Mouse (Mus musculus) kidney, adult 18-20 months (tissue): ENCODE results near the gene Gngt2.
"Not testable (repeated sequence)": the region's sequence is repeated elsewhere in the genome, so short reads cannot be mapped to it uniquely, and the experiment has no call there.

Source experiments
- DNase-seq: peaks from one replicate; pipeline ENCODE4 v3.0.0; 2021

Gene Gngt2

DNA sequence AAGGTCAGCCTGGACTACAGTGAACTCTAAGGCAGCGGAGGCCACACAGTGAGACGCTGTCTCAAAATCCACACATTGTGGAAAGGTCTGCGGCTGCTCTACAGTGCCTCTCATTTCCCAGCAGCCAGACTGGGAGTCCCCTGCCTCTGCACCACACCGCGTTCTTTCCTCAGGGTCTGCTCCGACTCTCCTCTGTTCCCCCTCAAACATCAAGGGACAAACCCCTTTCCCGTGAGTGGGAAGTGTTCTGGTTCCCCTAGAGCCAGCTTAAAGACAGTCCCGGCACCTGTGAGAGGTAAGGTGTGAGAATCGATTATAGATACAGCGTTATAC, 4.4 kb downstream of the Gngt2 start:
- no peak for DNase-seq

GRCm38 (mm10) chr11:95842074-95842681, 5.2 kb downstream of the Gngt2 start, which contains the start of gene Abi3:
Gene Abi3 (minus strand): TSS chr11:95842476.
- DNase-seq, result peak; percentile 60

- DNase-seq, result no peak
These were observed 5.9 kb downstream of the Gngt2 start for GRCm38 (mm10) chr11:95842953-95843352.

DNA sequence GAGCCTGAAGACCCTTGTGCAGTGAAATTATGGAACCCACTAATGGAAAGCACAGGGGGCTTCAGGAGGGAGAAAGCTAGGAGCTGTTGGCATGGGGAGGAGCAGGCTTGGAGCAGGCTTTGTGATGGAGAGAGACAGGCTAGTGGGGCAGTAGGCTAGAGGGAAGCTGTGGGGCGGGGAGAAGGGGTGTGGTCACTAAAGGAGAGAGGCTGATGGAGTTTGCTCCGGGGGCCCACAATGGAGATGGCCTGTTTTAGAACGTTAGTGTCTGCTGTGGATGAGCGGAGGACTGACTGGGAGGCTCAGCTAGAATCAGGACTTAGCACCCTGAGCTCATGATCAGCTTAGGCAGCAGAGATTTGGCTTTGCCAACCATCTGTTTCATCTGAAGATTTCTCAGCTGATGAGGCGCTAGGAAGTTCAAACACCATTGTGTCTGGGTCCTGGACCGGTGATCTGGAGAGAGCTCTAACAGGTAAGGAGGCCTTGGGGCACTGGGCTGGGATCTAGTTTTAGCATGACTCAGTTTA, 6.5 kb downstream of the Gngt2 start:
- DNase-seq, result no peak

DNA sequence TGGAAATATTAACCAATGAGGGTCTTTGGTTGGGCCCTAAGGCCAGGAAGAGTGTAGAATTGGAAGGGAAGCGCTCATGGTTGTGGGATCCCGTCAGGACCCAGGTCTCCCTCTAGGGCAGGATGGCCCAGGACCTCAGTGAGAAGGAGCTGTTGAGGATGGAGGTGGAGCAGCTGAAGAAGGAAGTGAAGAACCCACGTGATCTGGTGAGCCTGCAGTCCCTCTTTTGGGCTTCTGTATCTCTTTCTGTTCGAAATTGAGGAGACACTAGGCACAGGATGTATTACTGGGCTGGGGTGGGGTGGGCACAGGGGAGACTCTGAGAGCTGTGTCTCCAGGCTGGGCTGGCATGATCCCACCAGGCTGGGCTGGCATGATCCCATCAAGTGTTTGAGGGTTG, 7.9 kb downstream of the Gngt2 start:
- DNase-seq, result no peak

DNA sequence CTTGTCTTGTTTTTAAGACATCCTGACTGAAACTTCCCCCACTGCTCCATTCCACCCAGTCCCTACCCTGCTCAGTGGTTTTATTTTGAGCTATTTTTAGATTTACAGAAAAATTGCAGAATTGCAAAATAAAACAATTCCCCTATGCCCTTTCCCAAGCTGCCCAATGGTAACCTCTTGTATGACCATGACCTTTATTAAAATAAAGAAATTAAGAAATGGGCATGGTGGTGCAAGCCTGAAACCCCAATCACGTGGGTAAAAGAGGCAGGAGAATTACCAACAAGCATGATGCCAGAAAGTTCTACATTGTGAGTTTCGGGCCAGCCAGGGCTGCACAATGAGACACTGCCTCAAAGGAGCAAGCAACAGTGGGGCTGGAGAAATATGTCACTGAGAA, 13.9 kb downstream of the Gngt2 start:
- DNase-seq, result no peak

DNA sequence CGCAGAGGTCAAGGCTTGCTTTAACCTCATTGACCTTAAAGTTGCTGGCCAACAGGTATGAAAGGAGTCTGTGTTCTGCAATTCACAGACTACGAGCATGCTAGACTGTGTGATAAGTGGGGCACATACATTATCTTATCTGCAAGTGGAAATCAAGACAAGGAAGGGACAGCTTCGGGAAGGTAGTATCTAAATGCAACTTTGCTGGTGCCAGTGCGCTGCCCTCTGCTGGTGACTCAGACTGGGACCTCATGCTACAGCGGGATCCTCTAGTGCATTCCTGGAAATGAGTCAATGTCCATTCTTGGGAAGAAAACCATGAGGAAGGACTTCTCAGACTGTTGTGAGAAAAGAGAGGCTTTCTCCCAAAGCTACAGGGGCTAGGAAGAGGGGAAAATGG, 16.7 kb downstream of the Gngt2 start:
- DNase-seq, result peak; percentile 81

DNA sequence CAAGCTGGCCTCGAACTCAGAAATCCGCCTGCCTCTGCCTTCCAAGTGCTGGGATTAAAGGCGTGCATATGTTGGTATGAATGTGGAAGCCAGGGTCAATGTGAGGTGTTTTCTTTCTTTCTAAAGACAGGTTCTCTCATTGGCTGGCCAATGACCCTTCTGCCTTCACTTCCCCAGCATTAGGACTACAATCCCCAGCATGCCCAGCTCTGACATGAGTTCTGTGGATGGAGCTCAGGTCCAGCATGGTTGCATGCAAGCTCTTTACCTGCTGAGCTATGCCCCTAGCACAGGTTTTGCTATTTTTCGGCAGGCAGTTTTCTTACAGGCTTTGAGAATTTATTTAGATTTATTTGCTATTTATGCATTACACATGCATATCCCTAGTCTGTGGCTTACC, 20.3 kb downstream of the Gngt2 start:
- no peak for DNase-seq

DNA sequence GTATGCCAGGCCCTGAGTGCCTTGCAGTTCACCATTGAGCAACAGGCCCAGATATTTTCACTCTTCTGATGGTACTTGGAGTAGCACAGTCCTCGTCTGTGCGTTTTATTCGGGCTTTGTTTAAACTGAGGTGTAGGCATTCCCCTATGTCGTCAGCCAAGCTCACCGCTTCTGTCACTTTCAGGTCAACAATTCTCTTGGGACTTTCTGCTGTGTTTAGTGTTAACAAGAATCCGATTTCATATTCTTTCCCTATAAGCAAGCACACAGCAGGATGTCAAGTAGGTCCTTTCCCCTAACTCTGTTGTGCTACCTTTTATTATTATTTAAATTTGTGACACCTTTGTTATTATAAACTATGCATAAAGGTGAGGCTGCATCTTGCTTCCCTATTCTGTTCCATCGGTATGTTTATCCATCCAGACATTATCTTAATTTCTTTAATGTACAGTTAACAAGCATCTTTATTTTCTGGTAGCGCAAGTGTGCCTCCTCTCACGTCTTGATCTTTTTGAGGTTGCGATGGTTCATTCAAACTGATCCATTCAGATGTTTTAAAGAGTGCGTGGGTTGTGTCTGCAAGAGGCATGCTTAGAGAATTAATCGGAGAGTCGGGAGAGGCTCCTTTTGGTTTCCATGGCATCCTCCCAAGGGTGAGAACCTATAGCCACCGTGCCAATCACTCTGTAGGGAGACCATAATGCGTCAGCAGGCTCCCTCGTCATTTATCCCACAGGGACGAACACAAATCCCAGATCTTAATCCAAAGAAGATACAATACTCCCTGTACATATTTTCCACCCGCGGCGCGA, 20.9 kb downstream of the Gngt2 start:
- DNase-seq, result no peak

DNA sequence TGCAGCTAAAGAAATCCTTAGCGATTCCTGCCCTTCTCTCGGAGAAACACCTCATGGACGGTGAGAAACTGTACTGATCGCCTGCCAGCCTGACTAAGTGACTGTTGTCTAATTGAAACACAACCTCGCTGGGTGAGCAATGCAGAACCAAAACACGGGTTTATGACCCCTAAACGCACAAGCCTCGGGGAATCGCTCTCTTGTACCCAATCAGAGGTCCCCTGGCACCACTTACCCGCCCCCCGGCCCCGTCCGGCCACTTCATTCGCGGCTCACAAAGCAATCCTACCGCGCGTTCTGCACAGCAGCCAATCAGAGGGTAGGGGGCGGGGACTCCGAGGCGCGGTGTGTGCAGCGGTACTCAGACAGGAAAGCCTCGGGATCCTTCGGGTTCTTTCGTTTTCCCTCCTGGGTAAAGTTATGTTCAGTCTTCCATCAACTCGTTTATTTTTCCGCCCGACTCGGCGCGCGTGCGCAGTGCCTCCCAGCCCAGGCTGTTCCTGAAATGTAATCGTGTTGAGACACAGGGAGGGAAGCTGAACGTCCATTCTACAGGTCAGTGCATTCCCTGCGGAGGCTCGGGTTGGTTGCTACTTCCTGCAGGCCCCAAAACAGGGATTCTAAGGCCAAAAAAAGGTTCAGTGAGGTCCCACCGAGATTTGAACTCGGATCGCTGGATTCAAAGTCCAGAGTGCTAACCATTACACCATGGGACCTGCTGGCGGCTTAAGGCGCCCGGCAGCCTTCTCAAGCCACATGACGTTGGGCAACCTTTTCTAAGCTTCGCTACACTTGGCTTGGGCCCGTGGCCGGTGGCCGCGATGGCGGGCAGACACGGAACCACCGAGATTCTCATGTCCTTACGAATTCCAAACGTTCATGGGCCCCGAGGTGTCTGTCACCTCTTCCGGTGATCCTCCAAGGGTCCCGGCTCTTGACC, 21.8 kb downstream of the Gngt2 start:
- DNase-seq, result peak; percentile 98

DNA sequence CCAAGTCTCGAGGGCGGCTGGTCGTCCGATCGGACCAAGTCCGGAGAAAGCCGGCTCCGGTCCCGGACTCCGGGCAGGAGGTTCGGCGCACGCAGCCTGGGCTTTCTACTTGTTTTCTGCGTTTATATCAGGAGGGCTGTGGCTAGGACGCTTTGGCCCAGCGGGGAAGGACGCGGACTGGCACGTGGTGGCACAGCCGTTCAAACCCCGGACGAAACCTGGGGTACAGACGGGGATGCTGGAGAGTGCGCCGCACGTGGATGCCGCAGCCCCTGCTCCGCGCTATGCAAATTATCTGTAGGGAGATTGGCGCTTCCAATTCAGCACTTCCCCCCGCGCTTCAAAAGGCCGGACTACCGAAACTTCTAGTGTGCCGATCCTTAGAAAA, 22.4 kb downstream of the Gngt2 start:
- no peak for DNase-seq

DNA sequence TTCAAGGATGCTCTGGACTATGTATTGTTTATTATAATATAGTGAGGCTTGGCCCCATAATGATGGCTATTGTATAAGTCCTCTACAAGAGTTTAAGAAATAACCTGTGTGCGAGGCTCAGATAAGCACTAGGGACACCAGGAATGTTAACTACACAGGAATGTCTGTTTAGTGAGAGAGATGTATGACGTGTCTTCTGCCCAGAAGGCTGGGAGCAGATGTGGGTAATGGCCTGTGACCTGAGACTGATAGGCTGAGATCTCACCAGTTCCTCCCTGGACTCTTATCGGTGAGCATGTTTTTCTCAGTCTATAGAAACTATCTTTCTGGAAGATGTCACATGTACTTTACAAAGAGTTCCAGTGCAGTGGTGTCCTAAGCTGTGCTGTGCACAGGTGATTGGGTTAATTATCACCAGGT, 23.1 kb downstream of the Gngt2 start:
- no peak for DNase-seq

- DNase-seq, result no peak
These were observed 24.4 kb downstream of the Gngt2 start for GRCm38 (mm10) chr11:95861397-95861796.

GRCm38 (mm10) chr11:95869442-95869841, 32.4 kb downstream of the Gngt2 start:
- no peak for DNase-seq

DNA sequence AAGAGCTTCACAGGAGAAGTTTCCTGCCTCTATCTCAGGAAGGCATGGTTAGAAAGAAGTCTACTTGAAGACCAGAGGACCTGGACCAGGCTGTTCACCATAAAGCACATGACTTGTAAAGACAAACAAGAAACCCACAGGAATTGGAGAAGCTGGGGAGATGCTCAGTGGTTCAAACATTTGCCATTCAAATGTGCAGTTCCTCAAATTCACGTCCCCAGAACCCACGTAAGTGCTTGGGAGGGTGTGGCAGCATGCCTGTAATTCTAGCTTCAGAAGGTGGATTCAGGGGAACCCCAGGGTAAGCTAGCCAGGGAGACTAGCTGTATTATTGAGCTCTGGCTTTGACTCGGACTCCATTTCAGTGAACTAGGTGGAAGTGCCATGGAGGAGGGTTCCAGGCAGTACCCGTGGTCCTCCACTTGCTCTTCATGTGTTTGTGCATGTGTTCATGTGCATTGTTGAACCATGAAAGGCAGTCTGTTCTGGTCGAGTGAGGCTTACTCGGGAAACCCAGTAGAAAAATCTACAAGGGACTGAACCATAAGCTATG, 33.0 kb downstream of the Gngt2 start:
- DNase-seq, result no peak

- no peak for DNase-seq
These were observed 38.8 kb downstream of the Gngt2 start for GRCm38 (mm10) chr11:95875804-95876203.

GRCm38 (mm10) chr11:95876296-95876695, 39.3 kb downstream of the Gngt2 start:
- peak; percentile 52 for DNase-seq

DNA sequence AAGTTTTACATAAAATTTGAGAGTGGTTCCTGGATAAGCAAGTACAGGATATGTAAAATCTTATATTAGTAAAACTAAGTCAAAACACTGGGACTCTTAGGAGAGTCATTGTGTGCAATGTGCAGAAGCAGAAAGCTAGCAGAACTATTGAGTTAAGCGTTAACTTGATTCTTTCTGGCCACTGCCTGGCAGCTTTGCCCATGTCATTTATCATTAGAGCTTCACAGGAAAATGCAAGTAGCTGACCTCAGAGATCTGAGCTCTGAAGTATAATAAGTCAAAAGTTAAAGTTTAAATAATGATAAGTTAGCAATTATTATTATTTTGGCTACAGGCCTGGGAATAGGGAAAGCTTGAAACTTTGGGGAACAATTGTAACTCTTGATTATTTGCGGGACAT, 42.8 kb downstream of the Gngt2 start:
- DNase-seq, result not testable (repeated sequence)

GRCm38 (mm10) chr11:95890462-95891051, 53.5 kb downstream of the Gngt2 start:
- no peak for DNase-seq
